Comparison of ENCODE assay signal across 12 mouse cellular contexts in genomic region chr19:8758899-8759298, GRCm38 (mm10). TPM values are rescaled to one million over a fixed set of nuclear protein-coding genes. Genes with fewer than 3 reads are reported as not detected.
DNase-seq lines count a peak whose midpoint lies in the region; ATAC-seq lines count a peak whose summit lies in the region.
"Had no signal": no experiment of that assay in that cellular context is flagged by ENCODE, and none has a peak within 500 bp of the region (broad histone marks: within the 10 kb centered on the region; RNA-seq: fewer than 3 reads in every experiment).

No protein-coding gene starts in this region.

- H3K4me3 ChIP-seq in heart, embryonic 13.5 days, result peak overlapping the region; percentile 73
- H3K4me3 ChIP-seq in megakaryocyte, embryonic 14.5 days (replicated peaks), result peak overlapping the region; percentile 74
- peak overlapping the region; percentile 80 for H3K4me3 ChIP-seq in liver, embryonic 15.5 days (replicated peaks)

- DNase-seq in heart, adult 8-10 months (ENCODE audit: low spot score), result no peak
- DNase-seq in T-cell, adult 2 months (ENCODE audit: low spot score), result no peak
- DNase-seq in frontal cortex, postnatal 14 days (ENCODE audit: low spot score in 2 of 2), result no peak
- DNase-seq: cerebellum, postnatal 10 days; heart, postnatal 10 days; lung, postnatal 36 days had no signal

- peaks cover 39% of the 10 kb centered on the region for H3K36me3 ChIP-seq in heart, embryonic 13.5 days
- peaks cover 54% of the 10 kb centered on the region for H3K36me3 ChIP-seq in megakaryocyte, embryonic 14.5 days (replicated peaks; ENCODE audit: low read length)
- peaks cover 52% of the 10 kb centered on the region for H3K36me3 ChIP-seq in liver, embryonic 15.5 days (replicated peaks)

- no peak for ATAC-seq in heart, embryonic 13.5 days (ENCODE audit: extremely low read depth, insufficient number of reproducible peaks, low FRiP score, low TSS enrichment)
- ATAC-seq in megakaryocyte, adult 5-6 weeks (ENCODE audit: poor library complexity, severe bottlenecking), result no peak
- 0 out of 2 replicates have a peak, but pooled peaks have one; percentile 23 for ATAC-seq in common myeloid progenitor, adult 5-6 weeks (replicated peaks; ENCODE audit: low read depth, poor library complexity, severe bottlenecking)
- no peak for ATAC-seq in liver, embryonic 15.5 days (ENCODE audit: insufficient read depth)

- no peaks in the 10 kb centered on the region for H3K27me3 ChIP-seq in heart, embryonic 13.5 days (replicated peaks)
- no peaks in the 10 kb centered on the region for H3K27me3 ChIP-seq in megakaryocyte, embryonic 14.5 days (replicated peaks)
- no peaks in the 10 kb centered on the region for H3K27me3 ChIP-seq in liver, embryonic 15.5 days

- H3K4me1 ChIP-seq in heart, embryonic 13.5 days, result peaks cover 35% of the 10 kb centered on the region
- peaks cover 38% of the 10 kb centered on the region for H3K4me1 ChIP-seq in megakaryocyte, embryonic 14.5 days
- H3K4me1 ChIP-seq in liver, embryonic 15.5 days (replicated peaks), result peaks cover 38% of the 10 kb centered on the region

- H3K27ac ChIP-seq in heart, embryonic 13.5 days (replicated peaks), result no peak overlapping the region
- H3K27ac ChIP-seq in liver, embryonic 15.5 days (replicated peaks), result 0 out of 2 replicates have a peak overlapping the region, but pooled peaks have one; percentile 21

- peak overlapping the region; percentile 87 for H3K4me2 ChIP-seq in heart, embryonic 13.5 days
- peak overlapping the region; percentile 81 for H3K4me2 ChIP-seq in liver, embryonic 15.5 days

- H3K9ac ChIP-seq in heart, embryonic 13.5 days, result 0 out of 2 replicates have a peak overlapping the region, but pooled peaks have one; percentile 89
- peak overlapping the region; percentile 96; the same call in 1 of the 2 replicates for H3K9ac ChIP-seq in liver, embryonic 15.5 days

- 70% methylated on average over 2 of the region's 2 CpGs for WGBS in heart, embryonic 13.5 days
- 22% methylated on average over 2 of the region's 2 CpGs for WGBS in liver, embryonic 15.5 days (ENCODE audit: insufficient replicate concordance)

- H3K9me3 ChIP-seq in heart, embryonic 13.5 days, result no peaks in the 10 kb centered on the region
- H3K9me3 ChIP-seq in megakaryocyte, embryonic 14.5 days, result no peaks in the 10 kb centered on the region
- no peaks in the 10 kb centered on the region for H3K9me3 ChIP-seq in liver, embryonic 15.5 days (replicated peaks)

RNA-seq across cellular contexts. Expression of gene Nxf1, which starts 2.0 kb away (rescaled TPM):
- polyA plus RNA-seq in heart, embryonic 13.5 days (2015; fragmentation: Nextera tagmentation; extraction: Ambion mirVana), result 123 and 124 TPM in 2 replicates
- 10 to 100 TPM; 30.3 to 42.0 (median 33.7) TPM for total RNA-seq in heart, adult 8-10 months (2022)
- polyA plus RNA-seq in megakaryocyte, embryonic 14.5 days (2012; ENCODE audit: insufficient read depth, low replicate concordance), result 10.6 and 13.3 TPM in 2 replicates
- 257 and 292 TPM in 2 replicates for total RNA-seq in megakaryocyte, adult 5-6 weeks (2015)
- total RNA-seq in megakaryocyte, adult 5-6 weeks (2017), result 69.7 and 76.0 TPM in 2 replicates
- total RNA-seq in common myeloid progenitor, adult 5-6 weeks (2017), result 126 and 129 TPM in 2 replicates
- 81.2 and 91.6 TPM in 2 replicates for polyA plus RNA-seq in liver, embryonic 15.5 days (2015; fragmentation: Nextera tagmentation; extraction: Ambion mirVana)

RNA-seq across cellular contexts. Expression of gene Tmem223, which starts 11.9 kb away (rescaled TPM):
- 154 and 167 TPM in 2 replicates for polyA plus RNA-seq in heart, embryonic 13.5 days (2015; fragmentation: Nextera tagmentation; extraction: Ambion mirVana)
- total RNA-seq in heart, adult 8-10 months (2022), result 100 to 1,000 TPM; 111 to 137 (median 125) TPM
- 53.5 and 407 TPM in 2 replicates for polyA plus RNA-seq in megakaryocyte, embryonic 14.5 days (2012; ENCODE audit: insufficient read depth, low replicate concordance)
- total RNA-seq in megakaryocyte, adult 5-6 weeks (2015), result 28.1 and 36.6 TPM in 2 replicates
- 11.6 and 12.0 TPM in 2 replicates for total RNA-seq in megakaryocyte, adult 5-6 weeks (2017)
- 36.9 and 48.2 TPM in 2 replicates for total RNA-seq in common myeloid progenitor, adult 5-6 weeks (2017)
- 53.8 and 57.3 TPM in 2 replicates for polyA plus RNA-seq in liver, embryonic 15.5 days (2015; fragmentation: Nextera tagmentation; extraction: Ambion mirVana)

RNA-seq across cellular contexts. Expression of gene Tmem179b, which starts 15.4 kb away (rescaled TPM):
- polyA plus RNA-seq in heart, embryonic 13.5 days (2015; fragmentation: Nextera tagmentation; extraction: Ambion mirVana), result 54.5 and 60.7 TPM in 2 replicates
- 10 to 100 TPM; 18.2 to 21.5 (median 19.5) TPM for total RNA-seq in heart, adult 8-10 months (2022)
- 154 and 203 TPM in 2 replicates for polyA plus RNA-seq in megakaryocyte, embryonic 14.5 days (2012; ENCODE audit: insufficient read depth, low replicate concordance)
- total RNA-seq in megakaryocyte, adult 5-6 weeks (2015), result 172 and 177 TPM in 2 replicates
- total RNA-seq in megakaryocyte, adult 5-6 weeks (2017), result 98.4 and 108 TPM in 2 replicates
- total RNA-seq in common myeloid progenitor, adult 5-6 weeks (2017), result 57.4 and 60.0 TPM in 2 replicates
- 90.5 and 96.9 TPM in 2 replicates for polyA plus RNA-seq in liver, embryonic 15.5 days (2015; fragmentation: Nextera tagmentation; extraction: Ambion mirVana)

RNA-seq across cellular contexts. Expression of gene Stx5a, which starts 17.7 kb away (rescaled TPM):
- polyA plus RNA-seq in heart, embryonic 13.5 days (2015; fragmentation: Nextera tagmentation; extraction: Ambion mirVana), result 81.1 and 87.5 TPM in 2 replicates
- 10 to 100 TPM; 20.9 to 27.3 (median 25.4) TPM for total RNA-seq in heart, adult 8-10 months (2022)
- polyA plus RNA-seq in megakaryocyte, embryonic 14.5 days (2012; ENCODE audit: insufficient read depth, low replicate concordance), result 18.8 and 39.1 TPM in 2 replicates
- 40.9 and 55.3 TPM in 2 replicates for total RNA-seq in megakaryocyte, adult 5-6 weeks (2015)
- total RNA-seq in megakaryocyte, adult 5-6 weeks (2017), result 40.8 and 65.6 TPM in 2 replicates
- total RNA-seq in common myeloid progenitor, adult 5-6 weeks (2017), result 45.7 and 60.0 TPM in 2 replicates
- 53.5 and 53.8 TPM in 2 replicates for polyA plus RNA-seq in liver, embryonic 15.5 days (2015; fragmentation: Nextera tagmentation; extraction: Ambion mirVana)

RNA-seq across cellular contexts. Expression of gene 1700092M07Rik, which starts 18.4 kb away (rescaled TPM):
- 1.3 and 1.4 TPM in 2 replicates for polyA plus RNA-seq in heart, embryonic 13.5 days (2015; fragmentation: Nextera tagmentation; extraction: Ambion mirVana)
- not detected for total RNA-seq in heart, adult 8-10 months (2022)
- 0.86 TPM in 1 of 2 replicates, not detected in the other for polyA plus RNA-seq in megakaryocyte, embryonic 14.5 days (2012; ENCODE audit: insufficient read depth, low replicate concordance)
- 0.83 TPM in 1 of 2 replicates, not detected in the other for total RNA-seq in megakaryocyte, adult 5-6 weeks (2015)
- 1.3 TPM in 1 of 2 replicates, not detected in the other for total RNA-seq in megakaryocyte, adult 5-6 weeks (2017)
- total RNA-seq in common myeloid progenitor, adult 5-6 weeks (2017), result 1.5 and 5.8 TPM in 2 replicates
- 0.43 and 0.62 TPM in 2 replicates for polyA plus RNA-seq in liver, embryonic 15.5 days (2015; fragmentation: Nextera tagmentation; extraction: Ambion mirVana)
- total RNA-seq: heart, postnatal 10 days had no signal
- polyA plus RNA-seq: large intestine, adult 2 months had no signal
